Mouse (Mus musculus) small intestine, adult 2 months (tissue): Measurements from ENCODE around the gene Sema7a. TPM values are rescaled to one million over a fixed set of nuclear protein-coding genes. Genes with fewer than 3 reads are reported as not detected.
A peak's percentile ranks its signal among the peaks of the same experiment; 100 is the strongest.

Experiments
- H3K27ac ChIP-seq: fragments of 200-500 bp; 2 replicates; pipeline ENCODE4 v1.5.1; 2012; ENCODE audit warnings: low read depth, low read length, control low read depth, inconsistent platforms; ENCODE audit not compliant: insufficient read depth
- H3K27me3 ChIP-seq: fragments of 200-500 bp; 2 replicates; pipeline ENCODE4 v1.6.1; 2012; ENCODE audit warnings: mild to moderate bottlenecking, moderate library complexity, low read length, inconsistent platforms; ENCODE audit not compliant: control insufficient read depth, insufficient read depth
- H3K36me3 ChIP-seq: fragments of 200-500 bp; 2 replicates; pipeline ENCODE4 v1.6.1; 2012; ENCODE audit warnings: mild to moderate bottlenecking, low read length, control low read depth, inconsistent platforms; ENCODE audit not compliant: control insufficient read depth, insufficient read depth
- H3K4me1 ChIP-seq: fragments of 200-500 bp; 2 replicates; pipeline ENCODE4 v1.6.1; 2012; ENCODE audit warnings: low read length, inconsistent platforms, mixed read lengths; ENCODE audit not compliant: control insufficient read depth, insufficient read depth, insufficient read length
- H3K4me3 ChIP-seq: fragments of 200-500 bp; 2 replicates; pipeline ENCODE4 v1.5.1; 2012; ENCODE audit warnings: low read depth, mild to moderate bottlenecking, control low read depth, inconsistent platforms, low read length, moderate library complexity
- CTCF ChIP-seq: fragments of 200-500 bp; IDR thresholded peaks from 2 replicates; pipeline ENCODE4 v1.5.1; 2012; ENCODE audit warnings: low read depth, mild to moderate bottlenecking, control low read depth, inconsistent platforms, low read length, moderate library complexity, mixed read lengths; ENCODE audit not compliant: insufficient replicate concordance, insufficient read length; ENCODE audit errors: extremely low read depth
- POLR2A ChIP-seq: fragments of 200-500 bp; IDR thresholded peaks from 2 replicates; pipeline ENCODE4 v1.6.1; 2012; ENCODE audit warnings: low read depth, mild to moderate bottlenecking, control low read depth, inconsistent platforms, low read length, moderate library complexity
- WGBS: fragments of 180-500 bp; shearing (Covaris S2); methylation state at CpG from one replicate; pipeline ENCODE4 v1.1.7; 2018; 5-methylcytosine and 5-hydroxymethylcytosine counted together
- polyA plus RNA-seq: library from polyadenylated mRNA; depleted of rRNA; stranded (reverse); fragments of >200 nt; gene quantifications from 2 replicates; pipeline ENCODE4 v1.2.3, GENCODE M21; 2012

Gene Sema7a
- polyA plus RNA-seq, 1 experiment, result 52.6 TPM

GRCm38 (mm10) chr9:57972141-57972591 lies 32.3 kb downstream of the Sema7a start:
- 73% methylated on average over 9 of the region's 9 CpGs for WGBS
- H3K36me3 ChIP-seq, result no peaks in the 10 kb centered on the region
- H3K4me1 ChIP-seq, result peaks cover 60% of the 10 kb centered on the region
- TF ChIP-seq POLR2A (no peak), CTCF (no peak)
- H3K27ac ChIP-seq, result no peak overlapping the region
- H3K4me3 ChIP-seq, result no peak overlapping the region
- H3K27me3 ChIP-seq, result no peaks in the 10 kb centered on the region

- WGBS, result 40% methylated on average over 9 of the region's 9 CpGs
- H3K27me3 ChIP-seq, result no peaks in the 10 kb centered on the region
- peak overlapping the region; percentile 81 for H3K27ac ChIP-seq
- H3K36me3 ChIP-seq, result no peaks in the 10 kb centered on the region
- peaks cover 53% of the 10 kb centered on the region for H3K4me1 ChIP-seq
- no peak for TF ChIP-seq POLR2A
- TF ChIP-seq CTCF, result no peak
- no peak overlapping the region for H3K4me3 ChIP-seq
Measured at GRCm38 (mm10) chr9:57972776-57973439, 33.0 kb downstream of the Sema7a start.

- WGBS, result 59% methylated on average over 6 of the region's 6 CpGs
- H3K4me1 ChIP-seq, result peaks cover 48% of the 10 kb centered on the region
- no peaks in the 10 kb centered on the region for H3K36me3 ChIP-seq
- TF ChIP-seq CTCF, result no peak
- no peak for TF ChIP-seq POLR2A
- peak overlapping the region; percentile 87 for H3K27ac ChIP-seq
- H3K4me3 ChIP-seq, result no peak overlapping the region
- H3K27me3 ChIP-seq, result no peaks in the 10 kb centered on the region
Measured at GRCm38 (mm10) chr9:57973440-57974066, 33.6 kb downstream of the Sema7a start.

- Histone ChIP-seq H3K27me3 (no peaks in the 10 kb centered on the region), H3K4me3 (no peak overlapping the region), H3K36me3 (no peaks in the 10 kb centered on the region), H3K4me1 (peaks cover 51% of the 10 kb centered on the region), H3K27ac (peak overlapping the region; percentile 87)
- WGBS, result 61% methylated on average over 5 of the region's 5 CpGs
- TF ChIP-seq CTCF (no peak), POLR2A (no peak)
Measured at GRCm38 (mm10) chr9:57974221-57974620, 34.3 kb downstream of the Sema7a start.

GRCm38 (mm10) chr9:57975200-57975821 lies 35.4 kb downstream of the Sema7a start:
- Histone ChIP-seq H3K27me3 (no peaks in the 10 kb centered on the region), H3K27ac (peak overlapping the region; percentile 52), H3K4me3 (no peak overlapping the region), H3K36me3 (no peaks in the 10 kb centered on the region), H3K4me1 (peaks cover 45% of the 10 kb centered on the region)
- 0 out of 2 replicates have a peak, but pooled peaks have one; percentile 4 for TF ChIP-seq POLR2A
- no peak for TF ChIP-seq CTCF
- WGBS, result 39% methylated on average over 5 of the region's 5 CpGs

GRCm38 (mm10) chr9:57978025-57978424 lies 38.1 kb downstream of the Sema7a start:
- H3K4me1 ChIP-seq, result peaks cover 42% of the 10 kb centered on the region
- H3K27ac ChIP-seq, result no peak overlapping the region
- WGBS, result 46% methylated on average over 6 of the region's 6 CpGs
- H3K27me3 ChIP-seq, result no peaks in the 10 kb centered on the region
- no peaks in the 10 kb centered on the region for H3K36me3 ChIP-seq
- H3K4me3 ChIP-seq, result no peak overlapping the region
- TF ChIP-seq POLR2A, result no peak

GRCm38 (mm10) chr9:57978858-57979257 lies 38.9 kb downstream of the Sema7a start:
- no peaks in the 10 kb centered on the region for H3K36me3 ChIP-seq
- WGBS, result 23% methylated on average over 3 of the region's 3 CpGs
- H3K4me1 ChIP-seq, result peaks cover 35% of the 10 kb centered on the region
- H3K27ac ChIP-seq, result no peak overlapping the region
- TF ChIP-seq CTCF (no peak), POLR2A (no peak)
- H3K4me3 ChIP-seq, result no peak overlapping the region
- H3K27me3 ChIP-seq, result no peaks in the 10 kb centered on the region
